Mouse (Mus musculus) limb, embryonic 13.5 days (tissue): Measurements from ENCODE around the gene Gm20605. TPM values are rescaled to one million over a fixed set of nuclear protein-coding genes. Genes with fewer than 3 reads are reported as not detected.

ENCODE experiments used
- ATAC-seq: fragments of 200-750 bp; cut with Nextera tagmentation; 2 replicates; pipeline ENCODE4 v1.8.0; 2017; ENCODE audit warnings: low read depth, moderate number of reproducible peaks, moderate TSS enrichment; ENCODE audit not compliant: low FRiP score
- H3K27ac ChIP-seq: fragments of 300-500 bp; sonication (generic); 2 replicates; pipeline ENCODE4 v1.5.1; 2015; ENCODE audit warnings: inconsistent platforms, mild to moderate bottlenecking, moderate library complexity
- H3K27me3 ChIP-seq: fragments of 300-500 bp; sonication (generic); 2 replicates; pipeline ENCODE4 v1.6.1; 2015; ENCODE audit warnings: mild to moderate bottlenecking, inconsistent platforms
- H3K36me3 ChIP-seq: fragments of 300-500 bp; sonication (generic); 2 replicates; pipeline ENCODE4 v1.6.1; 2015; ENCODE audit warnings: inconsistent platforms, mild to moderate bottlenecking, moderate library complexity
- H3K4me1 ChIP-seq: fragments of 300-500 bp; sonication (generic); 2 replicates; pipeline ENCODE4 v1.6.1; 2015; ENCODE audit warnings: inconsistent platforms
- H3K4me2 ChIP-seq: fragments of 300-500 bp; sonication (generic); replicated peaks from 2 replicates; pipeline ENCODE4 v1.6.1; 2015; ENCODE audit warnings: inconsistent platforms, mild to moderate bottlenecking, moderate library complexity
- H3K4me3 ChIP-seq: fragments of 300-500 bp; sonication (generic); 2 replicates; pipeline ENCODE4 v1.5.1; 2015; ENCODE audit warnings: moderate library complexity, mild to moderate bottlenecking, inconsistent platforms
- H3K9ac ChIP-seq: fragments of 300-500 bp; sonication (generic); 2 replicates; pipeline ENCODE4 v1.6.1; 2015; ENCODE audit warnings: mild to moderate bottlenecking, inconsistent platforms
- H3K9me3 ChIP-seq: fragments of 300-500 bp; sonication (generic); 2 replicates; pipeline ENCODE4 v1.6.1; 2016; ENCODE audit warnings: inconsistent platforms
- WGBS: fragments of 180-500 bp; shearing (Covaris S2); methylation state at CpG from one replicate; pipeline ENCODE4 v1.1.7; 2015; 5-methylcytosine and 5-hydroxymethylcytosine counted together
- polyA plus RNA-seq: library from polyadenylated mRNA; unstranded; fragments of >200 nt; fragmentation: Nextera tagmentation; extraction: Ambion mirVana; gene quantifications from 2 replicates; pipeline ENCODE4 v1.2.1, GENCODE M21; 2015

The Gm20605 gene
- polyA plus RNA-seq, 1 experiment from 2014 or later = 9.6 TPM

DNA sequence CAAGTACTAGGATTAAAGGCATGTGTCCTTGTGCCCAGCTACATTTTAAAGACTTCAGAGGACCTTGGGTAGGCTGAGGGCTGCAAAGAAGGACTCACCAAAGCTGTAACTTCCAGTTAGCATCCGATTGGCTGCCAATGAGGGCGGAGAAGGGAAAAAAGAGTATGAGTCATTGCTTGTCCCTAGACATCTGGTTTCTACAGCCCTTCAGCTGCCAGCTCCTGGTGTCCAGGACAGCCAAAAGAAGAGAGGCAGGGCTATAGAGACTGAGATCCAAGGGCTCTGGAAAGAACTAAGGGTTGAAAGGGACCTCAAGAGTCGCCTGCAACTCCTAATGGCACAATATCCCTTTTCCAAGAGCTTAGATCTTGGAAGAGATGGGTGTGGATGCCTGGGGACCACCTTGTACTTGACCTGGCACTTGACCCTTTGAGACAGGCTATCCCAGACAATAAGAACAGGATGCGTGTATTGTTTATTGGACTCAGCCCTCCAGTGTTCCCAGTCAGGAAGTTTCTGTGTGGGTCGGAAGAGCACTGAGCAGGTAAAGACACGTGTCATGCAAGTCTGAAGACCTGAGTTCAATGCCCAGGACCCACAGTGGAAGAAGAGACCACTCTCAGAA lies 31.2 kb downstream of the Gm20605 start:
- Histone ChIP-seq H3K27ac (no peak overlapping the region), H3K4me3 (no peak overlapping the region), H3K27me3 (no peaks in the 10 kb centered on the region), H3K4me2 (no peak overlapping the region), H3K9me3 (no peaks in the 10 kb centered on the region), H3K9ac (no peak overlapping the region), H3K36me3 (peaks cover 63% of the 10 kb centered on the region), H3K4me1 (0 out of 2 replicates have a peak, but pooled peaks cover 6% of the 10 kb centered on the region)
- ATAC-seq = no peak
- 92% methylated on average over 6 of the region's 6 CpGs for WGBS

DNA sequence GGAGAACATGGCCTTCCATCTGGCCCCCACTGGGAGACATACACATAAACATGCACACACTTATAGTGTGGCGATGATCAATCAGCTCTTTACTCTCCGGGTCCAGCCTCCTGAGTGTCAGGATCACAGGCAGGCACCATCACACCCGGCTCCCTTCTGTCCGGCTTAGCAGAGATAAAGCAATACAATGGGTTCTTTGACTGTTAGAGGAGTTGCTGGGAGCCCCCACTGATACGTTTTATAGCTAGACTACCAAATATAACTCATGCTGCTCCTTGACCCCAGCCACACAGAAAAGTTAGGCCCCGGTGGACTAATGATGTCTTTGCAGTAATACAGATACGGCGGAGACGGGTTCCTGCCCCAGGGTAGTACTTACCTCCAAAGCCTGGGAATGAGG lies 34.1 kb downstream of the Gm20605 start:
- ATAC-seq = no peak
- H3K4me2 ChIP-seq = no peak overlapping the region
- no peaks in the 10 kb centered on the region for H3K4me1 ChIP-seq
- no peaks in the 10 kb centered on the region for H3K9me3 ChIP-seq
- H3K36me3 ChIP-seq = peaks cover 79% of the 10 kb centered on the region
- no peak overlapping the region for H3K9ac ChIP-seq
- H3K27me3 ChIP-seq = no peaks in the 10 kb centered on the region
- WGBS = 80% methylated on average over 9 of the region's 9 CpGs
- H3K4me3 ChIP-seq = no peak overlapping the region
- no peak overlapping the region for H3K27ac ChIP-seq

DNA sequence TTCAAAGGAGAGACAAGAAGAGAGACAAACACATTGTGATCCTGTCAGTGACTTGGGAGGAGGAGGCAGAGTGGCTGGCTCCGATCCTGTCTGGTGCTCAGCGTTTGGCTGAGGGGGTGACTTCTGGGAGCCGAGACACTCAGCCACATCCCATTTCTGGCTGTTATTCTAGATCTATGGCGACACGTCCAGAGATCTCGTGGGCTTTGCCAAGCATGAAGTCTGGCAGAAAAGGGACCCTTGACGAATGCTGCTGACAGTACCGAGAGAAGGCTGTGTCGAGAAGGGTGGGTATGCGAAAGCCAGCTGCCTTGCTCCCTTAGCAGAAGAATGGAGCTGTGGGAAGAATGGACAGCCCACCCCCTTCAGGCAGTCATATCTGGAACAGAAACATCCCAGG lies 40.0 kb downstream of the Gm20605 start:
- no peak for ATAC-seq
- Histone ChIP-seq H3K9me3 (no peaks in the 10 kb centered on the region), H3K4me2 (no peak overlapping the region), H3K4me3 (no peak overlapping the region), H3K36me3 (peaks cover 34% of the 10 kb centered on the region), H3K27me3 (no peaks in the 10 kb centered on the region), H3K9ac (no peak overlapping the region), H3K27ac (peak overlapping the region; percentile 48), H3K4me1 (peaks cover 19% of the 10 kb centered on the region)
- 81% methylated on average over 10 of the region's 10 CpGs for WGBS

DNA sequence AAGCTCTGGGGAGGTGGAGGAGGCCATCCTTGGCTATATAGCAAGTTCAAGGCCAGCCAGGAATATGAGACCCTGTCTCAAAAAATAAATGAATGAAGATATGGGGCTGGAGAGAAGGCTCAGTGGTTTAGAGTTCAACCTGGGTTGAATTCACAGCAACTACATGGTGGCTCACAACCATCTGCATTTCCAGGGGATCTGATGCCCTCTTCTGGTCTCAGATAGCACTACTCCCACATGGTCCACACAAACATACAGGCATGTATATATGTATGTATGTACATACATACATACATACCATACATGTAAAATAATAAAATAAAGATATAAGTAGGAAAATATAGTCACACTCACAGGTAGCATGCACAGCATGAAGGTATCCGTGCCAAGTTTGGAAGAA lies 41.3 kb downstream of the Gm20605 start:
- Histone ChIP-seq H3K9ac (no peak overlapping the region), H3K9me3 (no peaks in the 10 kb centered on the region), H3K4me2 (no peak overlapping the region), H3K27ac (no peak overlapping the region), H3K36me3 (peaks cover 26% of the 10 kb centered on the region), H3K4me1 (peaks cover 19% of the 10 kb centered on the region), H3K27me3 (no peaks in the 10 kb centered on the region), H3K4me3 (no peak overlapping the region)
- ATAC-seq = no peak
- 90% methylated on average over 1 of the region's 1 CpGs for WGBS

DNA sequence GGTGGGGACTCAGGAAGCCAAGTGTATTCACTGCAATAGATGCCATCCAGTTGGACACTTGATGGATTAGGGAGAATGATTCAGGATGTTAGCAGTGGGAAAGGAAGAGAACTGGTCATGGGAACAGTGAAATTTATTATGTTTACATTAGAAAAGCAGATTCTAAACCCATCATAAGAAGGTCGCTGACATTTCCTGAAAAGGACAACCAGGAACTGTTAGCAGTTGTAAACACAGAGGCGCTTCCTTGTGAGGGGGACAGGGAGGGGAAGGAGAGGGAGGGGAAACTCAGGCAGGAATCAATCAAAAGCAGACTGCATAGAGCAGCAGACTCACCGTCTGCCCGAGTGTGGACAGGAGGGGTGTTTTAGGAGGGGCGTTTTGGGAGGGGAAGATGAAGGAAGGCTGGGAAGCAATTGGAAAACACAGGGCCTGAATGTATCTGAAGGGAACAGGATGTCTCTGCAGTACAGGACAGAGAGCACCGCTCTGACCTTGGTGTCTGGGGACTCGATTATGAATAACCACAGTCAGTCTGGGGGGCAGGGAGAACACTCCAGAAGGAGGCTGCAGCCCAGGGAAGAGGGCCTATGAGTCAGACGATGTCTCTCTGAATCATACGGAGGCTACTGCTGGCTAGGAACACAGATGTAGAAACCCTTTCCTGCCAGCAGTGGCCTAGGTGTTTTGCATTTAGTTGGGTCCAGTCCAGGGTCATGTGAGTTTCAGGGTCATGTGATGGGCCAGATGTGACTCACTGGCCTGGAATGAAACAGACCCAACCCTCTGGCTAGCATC lies 42.7 kb downstream of the Gm20605 start:
- ATAC-seq = peak; percentile 67
- Histone ChIP-seq H3K27me3 (no peaks in the 10 kb centered on the region), H3K36me3 (peaks cover 16% of the 10 kb centered on the region), H3K4me2 (peak overlapping the region; percentile 19), H3K9me3 (no peaks in the 10 kb centered on the region), H3K4me1 (peaks cover 19% of the 10 kb centered on the region), H3K9ac (peak overlapping the region; percentile 54), H3K4me3 (no peak overlapping the region), H3K27ac (peak overlapping the region; percentile 65; the same call in 1 of the 2 replicates)
- 19% methylated on average over 9 of the region's 9 CpGs for WGBS

DNA sequence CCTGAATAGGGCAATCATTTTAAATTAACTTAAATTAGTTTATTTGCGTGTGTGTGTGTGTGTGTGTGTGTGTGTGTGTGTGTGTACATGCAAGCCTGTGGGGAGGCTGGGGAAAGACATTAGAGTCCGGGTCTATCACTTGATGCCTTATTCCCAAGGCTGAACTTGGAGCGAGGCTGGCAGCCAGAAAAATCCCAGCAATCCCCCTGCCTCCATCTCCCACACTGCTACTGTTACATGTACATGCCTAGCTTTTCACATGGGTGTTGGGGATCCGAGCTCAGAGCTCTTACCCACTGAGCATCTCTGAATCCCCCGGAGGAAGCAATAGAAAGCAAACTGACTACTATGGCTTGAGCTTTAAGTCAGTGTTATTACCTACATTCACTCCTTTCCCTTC lies 43.4 kb downstream of the Gm20605 start:
- Histone ChIP-seq H3K27ac (no peak overlapping the region; the same call in 1 of the 2 replicates), H3K4me3 (no peak overlapping the region), H3K9ac (no peak overlapping the region), H3K4me1 (peaks cover 19% of the 10 kb centered on the region), H3K36me3 (peaks cover 12% of the 10 kb centered on the region), H3K27me3 (no peaks in the 10 kb centered on the region), H3K4me2 (no peak overlapping the region), H3K9me3 (no peaks in the 10 kb centered on the region)
- WGBS = 81% methylated on average over 5 of the region's 5 CpGs
- no peak for ATAC-seq

DNA sequence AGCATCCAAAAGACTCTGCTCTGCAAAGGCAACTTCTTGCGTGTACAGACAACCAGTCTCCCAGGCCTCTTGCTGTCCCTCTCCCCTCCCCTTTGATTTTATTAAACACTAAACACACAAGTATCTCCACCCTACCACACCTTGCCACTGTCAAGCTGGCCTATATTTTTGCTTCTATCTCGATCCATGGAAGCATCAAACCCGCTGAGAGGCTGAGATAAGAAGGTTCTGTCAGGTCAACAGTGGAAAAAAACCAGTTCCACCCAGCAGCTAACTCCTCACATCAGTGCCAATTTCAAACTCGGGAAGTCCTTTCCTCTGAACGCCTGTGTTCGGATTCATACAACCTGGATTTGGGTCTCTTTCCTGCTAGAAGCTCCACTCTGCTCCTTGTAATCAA lies 44.0 kb downstream of the Gm20605 start:
- WGBS = 89% methylated on average over 6 of the region's 6 CpGs
- Histone ChIP-seq H3K4me1 (peaks cover 19% of the 10 kb centered on the region), H3K36me3 (peaks cover 11% of the 10 kb centered on the region; the same call in 1 of the 2 replicates), H3K4me3 (no peak overlapping the region), H3K9me3 (no peaks in the 10 kb centered on the region), H3K27me3 (no peaks in the 10 kb centered on the region), H3K27ac (no peak overlapping the region), H3K4me2 (no peak overlapping the region), H3K9ac (no peak overlapping the region)
- ATAC-seq = no peak

DNA sequence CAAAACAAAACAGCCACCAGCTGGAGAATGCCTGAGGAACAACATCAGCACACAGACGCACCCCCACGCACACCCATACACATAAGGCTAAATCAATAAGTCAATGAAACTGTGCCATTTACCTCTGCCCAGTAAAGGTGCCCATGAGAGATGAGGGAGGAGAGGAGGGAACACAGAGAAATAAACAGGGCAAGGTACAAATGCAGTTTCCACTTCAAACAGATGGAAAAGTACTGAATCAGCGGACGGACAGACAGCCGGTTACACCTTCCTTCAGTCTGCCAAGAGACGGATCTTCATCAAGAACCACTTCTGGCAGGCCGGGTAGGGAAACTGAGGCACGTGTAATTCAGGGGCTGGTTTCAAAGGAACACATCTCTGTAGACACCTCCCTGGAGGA lies 45.8 kb downstream of the Gm20605 start:
- peaks cover 19% of the 10 kb centered on the region for H3K4me1 ChIP-seq

DNA sequence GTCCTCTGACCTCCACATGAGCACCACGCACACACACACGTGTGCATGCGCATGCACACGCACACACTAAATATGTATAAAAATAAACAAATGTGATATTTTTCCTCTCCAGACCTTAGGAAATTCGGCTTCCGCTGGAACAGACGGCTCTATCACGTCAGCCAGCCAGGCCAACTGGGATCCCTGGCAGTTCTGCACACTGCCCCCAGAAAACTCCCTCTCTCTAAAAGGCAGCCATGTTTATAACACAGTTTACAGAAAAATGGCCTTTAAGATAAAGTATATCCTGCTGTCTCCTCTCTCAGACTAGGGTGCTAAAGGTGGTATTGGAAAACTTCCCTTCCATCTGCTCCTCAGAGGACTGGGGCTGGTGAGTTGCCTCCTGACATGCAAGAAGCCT lies 48.9 kb downstream of the Gm20605 start:
- Histone ChIP-seq H3K27ac (no peak overlapping the region), H3K27me3 (no peaks in the 10 kb centered on the region), H3K36me3 (peaks cover 24% of the 10 kb centered on the region; the same call in 1 of the 2 replicates), H3K4me3 (no peak overlapping the region), H3K4me1 (peaks cover 7% of the 10 kb centered on the region), H3K9ac (no peak overlapping the region), H3K9me3 (no peaks in the 10 kb centered on the region), H3K4me2 (no peak overlapping the region)
- no peak for ATAC-seq
- 95% methylated on average over 8 of the region's 8 CpGs for WGBS

More for the DNA sequence above, 45.8 kb downstream of the Gm20605 start:
- peaks cover 11% of the 10 kb centered on the region; the same call in 1 of the 2 replicates for H3K36me3 ChIP-seq
- H3K4me2 ChIP-seq = no peak overlapping the region
- H3K4me3 ChIP-seq = no peak overlapping the region
- H3K27ac ChIP-seq = no peak overlapping the region
- no peaks in the 10 kb centered on the region for H3K27me3 ChIP-seq
- no peak overlapping the region for H3K9ac ChIP-seq
- ATAC-seq = no peak
- no peaks in the 10 kb centered on the region for H3K9me3 ChIP-seq
- 94% methylated on average over 8 of the region's 8 CpGs for WGBS

DNA sequence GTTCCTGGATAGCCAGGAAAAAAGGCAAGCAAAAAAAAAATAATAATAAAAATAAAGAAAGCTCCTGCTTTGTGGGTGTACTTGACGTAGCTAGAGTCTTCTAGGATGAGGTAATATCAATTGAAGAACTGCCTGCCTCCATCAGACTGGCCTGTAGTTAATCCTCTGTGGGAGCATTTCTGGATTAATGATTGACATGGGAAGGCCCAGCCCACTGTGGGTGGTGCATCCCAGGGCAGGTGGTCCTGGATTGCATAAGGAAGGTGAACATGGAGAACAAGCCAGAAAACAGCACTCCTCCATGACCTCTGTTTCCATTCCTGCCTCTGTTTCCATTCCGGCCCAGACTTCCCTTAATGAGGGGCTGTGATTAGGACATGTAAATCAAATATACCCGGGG lies 49.8 kb downstream of the Gm20605 start:
- ATAC-seq = no peak
- Histone ChIP-seq H3K27ac (no peak overlapping the region), H3K4me3 (no peak overlapping the region), H3K36me3 (peaks cover 24% of the 10 kb centered on the region; the same call in 1 of the 2 replicates), H3K9me3 (no peaks in the 10 kb centered on the region), H3K4me2 (no peak overlapping the region), H3K27me3 (no peaks in the 10 kb centered on the region), H3K9ac (no peak overlapping the region), H3K4me1 (peaks cover 15% of the 10 kb centered on the region)
- WGBS = 87% methylated on average over 3 of the region's 3 CpGs

DNA sequence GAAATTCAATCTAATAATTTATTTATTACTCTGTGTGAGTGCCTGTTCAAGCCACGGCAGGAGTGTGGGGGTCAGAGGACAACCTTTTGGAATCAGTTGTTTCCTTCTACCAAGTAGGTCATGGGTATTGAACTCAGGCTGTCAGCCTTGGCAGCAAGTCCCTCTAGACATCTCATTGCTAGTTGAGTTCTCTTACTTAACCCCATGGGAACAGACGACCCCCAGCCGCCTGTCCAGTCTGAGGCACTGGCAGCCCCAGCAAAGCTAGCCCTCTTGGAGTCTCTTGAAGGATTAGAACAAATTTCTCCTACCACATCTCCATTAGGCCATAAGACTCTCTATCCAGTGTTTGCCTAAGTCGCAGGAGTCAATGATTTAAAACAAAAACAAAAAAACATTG lies 50.8 kb downstream of the Gm20605 start:
- H3K9ac ChIP-seq = no peak overlapping the region
- no peak for ATAC-seq

DNA sequence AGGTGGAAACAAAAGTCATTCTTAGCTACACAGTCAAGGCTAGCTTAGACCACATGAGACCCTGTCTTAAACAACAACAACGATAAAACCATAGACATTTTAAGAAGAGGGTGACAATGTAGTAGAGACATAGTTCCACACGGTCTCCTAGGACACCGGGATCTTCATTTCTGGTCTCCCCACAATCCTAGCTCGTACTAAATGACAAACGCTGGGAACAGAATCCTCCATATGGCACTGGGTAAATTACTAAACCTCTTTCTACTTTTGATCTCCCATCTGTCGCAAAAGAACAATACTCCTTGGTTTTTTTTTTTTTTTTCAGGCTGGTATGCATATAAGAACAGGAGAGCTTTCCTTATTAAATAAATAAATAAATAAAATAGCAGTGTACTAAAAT lies 53.6 kb downstream of the Gm20605 start:
- no peak overlapping the region for H3K4me3 ChIP-seq
- peak overlapping the region; percentile 5; the same call in 1 of the 2 replicates for H3K4me2 ChIP-seq
- H3K36me3 ChIP-seq = peaks cover 14% of the 10 kb centered on the region; the same call in 1 of the 2 replicates
- H3K4me1 ChIP-seq = peaks cover 16% of the 10 kb centered on the region
- H3K27ac ChIP-seq = no peak overlapping the region
- no peaks in the 10 kb centered on the region for H3K27me3 ChIP-seq
- H3K9me3 ChIP-seq = no peaks in the 10 kb centered on the region
- 90% methylated on average over 6 of the region's 6 CpGs for WGBS
- H3K9ac ChIP-seq = 0 out of 2 replicates have a peak overlapping the region, but pooled peaks have one; percentile 1
- no peak for ATAC-seq

More for the DNA sequence above, 50.8 kb downstream of the Gm20605 start:
- 77% methylated on average over 4 of the region's 4 CpGs for WGBS
- Histone ChIP-seq H3K4me2 (no peak overlapping the region), H3K36me3 (peaks cover 20% of the 10 kb centered on the region; the same call in 1 of the 2 replicates), H3K27me3 (no peaks in the 10 kb centered on the region), H3K27ac (no peak overlapping the region), H3K9me3 (no peaks in the 10 kb centered on the region), H3K4me1 (peaks cover 16% of the 10 kb centered on the region), H3K4me3 (no peak overlapping the region)
